Mouse (Mus musculus) liver, embryonic 14.5 days (tissue): ENCODE measurements at regions not wholly inside any gene's neighbourhood (a gene's known extent, or its start where the extent isn't known, plus 50 kb on each side); places are given as distances from the start of the nearest gene placed in this dataset.

Experiments used
- CTCF ChIP-seq: IDR thresholded peaks from 2 replicates; pipeline ENCODE4 v1.5.1; 2016; ENCODE audit warnings: antibody characterized with exemption, low read depth, control low read depth
- EP300 ChIP-seq: IDR thresholded peaks from 2 replicates; pipeline ENCODE4 v1.6.1; 2016; ENCODE audit warnings: antibody characterized with exemption, low read depth

DNA sequence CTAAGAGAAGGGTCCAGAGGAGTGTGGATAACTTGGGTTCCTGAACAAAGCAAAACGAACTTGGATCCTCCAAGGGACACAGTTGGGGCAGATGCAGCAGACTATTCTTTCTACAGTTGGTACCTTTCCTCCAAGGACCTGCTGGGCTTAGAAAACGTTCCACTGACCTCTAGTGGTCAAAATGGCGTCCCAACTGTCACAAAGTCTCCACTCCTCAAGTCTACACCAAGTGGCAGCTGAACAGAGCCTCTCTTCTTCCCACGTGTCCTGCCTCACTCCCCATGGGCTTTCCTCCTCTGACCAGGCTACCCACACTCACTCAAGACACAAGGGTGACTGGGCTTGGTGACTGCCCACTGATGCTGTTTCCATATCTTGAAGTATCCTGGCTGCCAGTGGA, 67.1 kb upstream of the Parp11 start:
- TF ChIP-seq EP300 (no peak), CTCF (peak; percentile 76)
